In the genomic region with DNA sequence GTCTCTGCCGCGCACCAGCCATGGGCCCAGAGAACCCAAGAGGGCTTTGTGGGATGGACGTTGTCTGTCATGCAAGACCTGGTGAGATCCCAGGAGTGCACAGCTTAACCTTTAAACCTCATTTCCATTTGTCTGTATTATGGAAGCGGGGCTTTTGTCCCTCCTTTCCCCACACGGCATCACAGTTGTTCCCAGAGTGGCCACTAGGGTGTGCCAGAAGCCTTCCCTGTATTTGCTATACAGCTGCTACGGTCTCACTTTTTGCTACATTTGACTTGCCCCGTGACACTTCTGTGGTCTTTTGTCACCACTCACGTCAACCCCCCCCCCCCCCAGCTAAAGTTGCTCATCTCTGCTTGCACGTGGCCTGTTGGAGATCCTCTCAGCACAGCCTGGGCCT, we compare ENCODE assay signal across 8 mouse cellular contexts.
DNase-seq lines count a peak whose midpoint lies in the region; ATAC-seq and TF ChIP-seq lines count a peak whose summit lies in the region.

No protein-coding gene starts in this region.

- intact Hi-C loops in gastrocnemius, postnatal 36 days (cut with DNase I), result loop anchor here (2.0 kb wide), 1 partner anchor 109 kb away; no protein-coding TSS in a partner anchor

- DNase-seq in adrenal gland, adult 18-20 months (ENCODE audit: low spot score in 2 of 2), result peak; percentile 73 to 77
- peak; percentile 51 to 57 for DNase-seq in gastrocnemius, postnatal 36 days
- DNase-seq in layer of hippocampus, adult 2 months (ENCODE audit: low spot score in 2 of 2), result peak; percentile 70 to 88
- peak; percentile 60 for DNase-seq in lung, postnatal 25 days (ENCODE audit: low spot score)
- peak; percentile 87 for DNase-seq in retina, postnatal 1 day
- DNase-seq in thymus, postnatal 4 days, result peak; percentile 87

- peaks cover 10% of the 10 kb centered on the region for H3K4me1 ChIP-seq in cortical plate, adult 2 months (ENCODE audit: control insufficient read depth, insufficient read depth, low read length)

- H3K4me3 ChIP-seq in cortical plate, adult 2 months (ENCODE audit: insufficient read depth, low read length), result no peak overlapping the region
- H3K4me3 ChIP-seq in layer of hippocampus, adult 2 months, result no peak overlapping the region

- no peak for TF ChIP-seq POLR2A in cortical plate, adult 2 months (IDR thresholded peaks at IDR 0.05; ENCODE audit: extremely low read depth, insufficient read depth, low read length)

- peak; percentile 84 for TF ChIP-seq CTCF in cortical plate, adult 2 months (IDR thresholded peaks at IDR 0.05; ENCODE audit: extremely low read depth, insufficient read depth, low read length)
- TF ChIP-seq CTCF in layer of hippocampus, adult 2 months (conservative IDR thresholded peaks at IDR 0.05), result peak; percentile 84

- ATAC-seq in CD4-positive, CD25-positive, alpha-beta regulatory T cell, adult 4 months, result peak; percentile 49

- H3K27ac ChIP-seq in cortical plate, adult 2 months (ENCODE audit: insufficient read depth, low read length), result no peak overlapping the region
- H3K27ac ChIP-seq in layer of hippocampus, adult 2 months, result peak overlapping the region; percentile 77
